Mouse (Mus musculus) lung, adult 2 months (tissue): ENCODE data around the gene Gata1.

ENCODE experiments used
- CTCF ChIP-seq: fragments of 200-500 bp; IDR thresholded peaks from 2 replicates; pipeline ENCODE4 v1.5.1; 2011; ENCODE audit warnings: mild to moderate bottlenecking, low read length, control low read depth; ENCODE audit not compliant: insufficient read depth
- POLR2A ChIP-seq: fragments of 200-500 bp; IDR thresholded peaks from 2 replicates; pipeline ENCODE4 v1.6.1; 2011; ENCODE audit warnings: low read depth, mild to moderate bottlenecking, control low read depth, low read length, borderline replicate concordance; ENCODE audit errors: extremely low read depth

GRCm38 (mm10) chrX:7958868-7959267, 19.0 kb downstream of the Gata1 start:
- TF ChIP-seq CTCF = no peak
- no peak for TF ChIP-seq POLR2A
